Mouse (Mus musculus) limb, embryonic 14.5 days (tissue): ENCODE data around the gene Bcl6b. TPM values are rescaled to one million over a fixed set of nuclear protein-coding genes. Genes with fewer than 3 reads are reported as not detected.

Experiments used
- ATAC-seq: fragments of 200-750 bp; cut with Nextera tagmentation; 2 replicates; pipeline ENCODE4 v1.8.0; 2017; ENCODE audit warnings: low read depth, moderate number of reproducible peaks, moderate TSS enrichment; ENCODE audit not compliant: low FRiP score
- DNase-seq: peaks from one replicate; pipeline ENCODE4 v3.0.0-alpha.2; 2015; ENCODE audit warnings: low spot score
- H3K27ac ChIP-seq: fragments of 300-500 bp; sonication (generic); replicated peaks from 2 replicates; pipeline ENCODE4 v1.5.1; 2014; ENCODE audit warnings: low read depth, mild to moderate bottlenecking, low read length, moderate library complexity, mixed read lengths
- H3K27me3 ChIP-seq: fragments of 300-500 bp; sonication (generic); 2 replicates; pipeline ENCODE4 v1.6.1; 2014; ENCODE audit warnings: low read length, mixed read lengths; ENCODE audit not compliant: control insufficient read depth, insufficient read depth
- H3K36me3 ChIP-seq: fragments of 300-500 bp; sonication (generic); 2 replicates; pipeline ENCODE4 v1.6.1; 2014; ENCODE audit warnings: mild to moderate bottlenecking, low read length, moderate library complexity, mixed read lengths; ENCODE audit not compliant: control insufficient read depth, insufficient read depth
- H3K4me1 ChIP-seq: fragments of 300-500 bp; sonication (generic); 2 replicates; pipeline ENCODE4 v1.6.1; 2014; ENCODE audit warnings: antibody characterized with exemption, low read length, mixed read lengths; ENCODE audit not compliant: control insufficient read depth, insufficient read depth
- H3K4me2 ChIP-seq: fragments of 300-500 bp; sonication (generic); replicated peaks from 2 replicates; pipeline ENCODE4 v1.6.1; 2014; ENCODE audit warnings: low read depth, mild to moderate bottlenecking, low read length, moderate library complexity; ENCODE audit not compliant: severe bottlenecking
- H3K4me3 ChIP-seq: fragments of 300-500 bp; sonication (generic); replicated peaks from 2 replicates; pipeline ENCODE4 v1.5.1; 2014; ENCODE audit warnings: low read length
- H3K9ac ChIP-seq: fragments of 300-500 bp; sonication (generic); 2 replicates; pipeline ENCODE4 v1.6.1; 2014; ENCODE audit warnings: mild to moderate bottlenecking, low read depth, low read length, moderate library complexity; ENCODE audit not compliant: severe bottlenecking
- H3K9me3 ChIP-seq: fragments of 300-500 bp; sonication (generic); 2 replicates; pipeline ENCODE4 v1.6.1; 2016; ENCODE audit warnings: low read length; ENCODE audit not compliant: control insufficient read depth
- POLR2A ChIP-seq: fragments of 200-500 bp; IDR thresholded peaks from 2 replicates; pipeline ENCODE4 v1.8.0; 2012; ENCODE audit warnings: inconsistent platforms, mild to moderate bottlenecking, moderate library complexity, borderline replicate concordance; ENCODE audit not compliant: insufficient read depth, insufficient read length; ENCODE audit errors: extremely low read depth
- WGBS: fragments of 180-500 bp; shearing (Covaris S2); extraction: QIAGEN DNeasy Blood & Tissue Kit; methylation state at CpG from one replicate; pipeline ENCODE4 v1.1.7; 2014; 5-methylcytosine and 5-hydroxymethylcytosine counted together
- polyA plus RNA-seq, 2 experiments: library from polyadenylated mRNA; depleted of rRNA in 1 of 2; stranded (reverse) in 1 of 2; unstranded in 1 of 2; fragments of >200 nt; fragmentation: Nextera tagmentation in 1 of 2; extraction: Ambion mirVana in 1 of 2; gene quantifications; 2 replicates each; pipeline versions ENCODE4 v1.2.1 to v1.2.3; 2012 to 2014

Bcl6b gene
- polyA plus RNA-seq (2012; rRNA removed) (11.2 and 12.2 TPM in 2 replicates), polyA plus RNA-seq (2014; fragmentation: Nextera tagmentation; extraction: Ambion mirVana) (11.7 and 12.2 TPM in 2 replicates)

DNA sequence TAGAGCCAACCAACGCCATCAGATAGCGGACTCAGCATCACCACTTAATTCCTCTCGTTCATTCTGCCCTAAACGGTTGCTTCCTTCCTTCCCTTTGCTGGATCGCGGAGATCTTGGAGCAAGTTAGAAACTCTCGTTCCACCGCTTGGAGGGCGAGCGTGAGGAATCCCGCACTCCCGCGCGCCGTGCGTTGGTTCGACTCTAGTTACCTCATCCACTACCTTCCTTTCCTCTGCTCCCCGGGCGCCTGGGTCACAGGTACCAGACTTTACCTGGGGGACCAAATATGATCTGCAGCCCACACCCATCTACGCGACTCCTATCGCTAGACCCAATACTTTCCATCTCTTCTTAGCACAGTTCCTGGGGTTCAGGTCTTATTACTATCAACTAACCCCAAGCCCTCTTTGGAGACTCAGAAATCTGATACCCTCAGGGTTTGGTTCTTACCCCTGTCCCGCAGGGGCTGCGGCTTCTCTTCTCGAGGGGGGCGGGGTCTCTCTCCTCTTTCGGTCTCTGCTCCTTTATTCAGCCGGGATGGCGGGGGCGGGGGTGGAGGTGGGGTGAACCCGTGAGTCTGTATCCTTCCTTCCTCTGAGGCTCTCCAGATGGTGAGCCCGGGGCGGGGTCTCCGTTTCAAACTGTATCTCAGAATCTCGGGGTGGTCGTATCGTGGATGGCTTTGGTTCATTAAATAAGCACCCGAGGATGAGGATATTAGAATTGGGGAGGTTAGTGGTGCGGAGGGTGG is at the start of gene Bcl6b:
Gene Bcl6b (minus strand): TSS at position 539 of the 751 bp plus-strand sequence.
- DNase-seq (no peak), ATAC-seq (no peak)
- Histone ChIP-seq H3K4me1 (peaks cover 22% of the 10 kb centered on the region), H3K4me3 (peak within 1 kb of the TSS; percentile 27), H3K9me3 (no peaks in the 10 kb centered on the region), H3K27me3 (peaks cover 55% of the 10 kb centered on the region), H3K27ac (no peak within 1 kb of the TSS), H3K4me2 (peak within 1 kb of the TSS; percentile 45), H3K9ac (0 out of 2 replicates have a peak within 1 kb of the TSS, but pooled peaks have one; percentile 2), H3K36me3 (peaks cover 4% of the 10 kb centered on the region)
- WGBS, result 3% methylated on average over 39 of the region's 39 CpGs
- no peak for TF ChIP-seq POLR2A

DNA sequence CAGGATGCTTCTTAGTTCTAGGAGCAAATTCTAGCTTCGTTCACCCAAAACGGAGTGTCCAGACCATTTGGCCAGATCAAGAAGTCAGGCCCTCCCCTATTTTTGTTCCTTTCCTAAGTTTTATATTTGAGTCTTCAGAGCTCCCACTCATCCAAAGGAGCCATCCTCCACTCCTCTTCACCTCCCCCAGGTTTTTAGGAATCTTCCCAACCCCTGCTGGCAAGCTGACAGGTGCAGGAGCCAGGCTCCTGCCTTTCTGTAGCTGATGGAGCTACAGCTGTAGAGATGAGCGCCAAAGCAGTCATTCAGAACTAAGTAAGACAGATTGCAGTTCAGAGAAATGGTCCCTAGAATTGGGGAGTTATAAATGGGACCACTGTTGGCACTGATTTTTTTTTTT is 49.4 kb upstream of the Bcl6b start:
- ATAC-seq (no peak), DNase-seq (no peak)
- H3K27me3 ChIP-seq, result no peaks in the 10 kb centered on the region
- no peak overlapping the region for H3K4me2 ChIP-seq
- no peak overlapping the region for H3K27ac ChIP-seq
- no peak for TF ChIP-seq POLR2A
- H3K9ac ChIP-seq, result no peak overlapping the region
- H3K4me3 ChIP-seq, result no peak overlapping the region
- no peaks in the 10 kb centered on the region for H3K4me1 ChIP-seq
- H3K9me3 ChIP-seq, result no peaks in the 10 kb centered on the region
- no peaks in the 10 kb centered on the region for H3K36me3 ChIP-seq
- WGBS, result 83% methylated on average over 3 of the region's 3 CpGs

DNA sequence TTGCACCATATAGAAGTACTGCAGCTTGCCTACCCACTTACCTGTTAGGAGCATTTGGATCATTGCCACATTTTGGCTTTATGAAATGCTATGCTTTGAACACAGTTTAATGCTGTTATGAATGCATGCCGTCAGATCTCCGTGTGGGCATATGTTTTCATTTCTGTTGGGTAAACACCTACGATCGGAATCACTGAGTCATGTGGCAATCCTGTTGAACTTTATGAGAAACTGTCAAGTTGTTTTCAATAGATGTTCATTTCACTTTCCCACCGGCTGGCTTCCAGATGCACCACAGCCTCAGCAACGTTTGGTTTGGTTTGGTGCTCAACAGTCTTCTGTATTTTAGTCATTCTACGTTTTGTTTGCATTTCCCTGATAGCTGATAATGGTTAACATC is 42.0 kb upstream of the Bcl6b start:
- 62% methylated on average over 7 of the region's 7 CpGs for WGBS
- DNase-seq (peak; percentile 14), ATAC-seq (no peak)
- Histone ChIP-seq H3K4me1 (no peaks in the 10 kb centered on the region), H3K27me3 (no peaks in the 10 kb centered on the region), H3K9ac (no peak overlapping the region), H3K4me3 (no peak overlapping the region), H3K36me3 (no peaks in the 10 kb centered on the region), H3K9me3 (no peaks in the 10 kb centered on the region), H3K27ac (no peak overlapping the region), H3K4me2 (no peak overlapping the region)
- no peak for TF ChIP-seq POLR2A

DNA sequence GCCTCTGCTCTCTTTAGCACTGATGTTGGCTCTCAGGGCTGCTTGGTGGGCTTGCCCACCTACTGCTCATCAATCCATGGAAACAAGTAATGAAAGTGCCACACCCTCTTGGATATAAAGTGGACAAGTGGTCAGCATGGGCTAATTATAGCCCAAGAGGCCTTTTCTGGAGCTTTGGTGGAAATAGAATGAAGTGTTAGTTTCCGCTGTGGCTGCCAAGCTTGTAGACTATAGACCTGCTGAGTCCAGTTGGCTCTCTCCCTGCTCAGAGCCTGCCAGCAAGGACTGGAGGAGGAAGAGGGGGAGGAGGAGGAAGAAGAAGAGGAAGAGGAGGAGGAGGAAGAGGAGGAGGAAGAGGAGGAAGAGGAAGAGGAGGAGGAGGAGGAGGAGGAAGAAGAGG is 36.8 kb upstream of the Bcl6b start:
- 0 out of 2 replicates have a peak, but pooled peaks cover 6% of the 10 kb centered on the region for H3K4me1 ChIP-seq
- no peak for ATAC-seq
- no peak overlapping the region for H3K4me2 ChIP-seq
- H3K36me3 ChIP-seq, result no peaks in the 10 kb centered on the region
- 77% methylated on average over 1 of the region's 1 CpGs for WGBS
- H3K27ac ChIP-seq, result peak overlapping the region; percentile 3; the same call in 1 of the 2 replicates
- H3K27me3 ChIP-seq, result no peaks in the 10 kb centered on the region
- peak; percentile 82 for DNase-seq
- TF ChIP-seq POLR2A, result no peak
- no peaks in the 10 kb centered on the region for H3K9me3 ChIP-seq
- H3K4me3 ChIP-seq, result no peak overlapping the region
- no peak overlapping the region for H3K9ac ChIP-seq

DNA sequence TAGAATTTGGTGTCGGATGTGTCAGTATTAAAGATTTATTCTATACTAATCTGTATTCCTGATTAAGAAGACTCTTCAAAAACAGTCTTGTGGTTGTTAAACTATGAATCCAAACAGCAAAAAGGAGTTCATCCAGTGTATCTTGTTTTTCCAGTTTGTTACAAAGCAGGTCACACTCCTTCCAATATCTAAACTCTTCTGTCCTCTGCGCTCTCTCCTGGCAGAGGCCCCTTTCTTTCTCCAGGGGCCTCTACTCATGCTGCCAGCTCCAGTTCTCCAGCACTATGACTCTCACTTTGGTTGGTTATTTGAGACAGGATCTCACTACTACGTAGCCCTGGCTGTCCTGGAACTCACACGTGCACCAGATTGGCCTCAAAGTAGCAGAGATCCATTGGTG is 36.2 kb upstream of the Bcl6b start:
- 55% methylated on average over 4 of the region's 4 CpGs for WGBS
- Histone ChIP-seq H3K4me2 (no peak overlapping the region), H3K27ac (peak overlapping the region; percentile 3; the same call in 1 of the 2 replicates), H3K9me3 (no peaks in the 10 kb centered on the region), H3K4me3 (no peak overlapping the region), H3K4me1 (0 out of 2 replicates have a peak, but pooled peaks cover 6% of the 10 kb centered on the region), H3K36me3 (no peaks in the 10 kb centered on the region), H3K27me3 (no peaks in the 10 kb centered on the region), H3K9ac (no peak overlapping the region)
- ATAC-seq (no peak), DNase-seq (peak; percentile 30)
- no peak for TF ChIP-seq POLR2A
